Mouse (Mus musculus) heart, postnatal 0 days (tissue): Measurements from ENCODE around the gene Cd7. TPM values are rescaled to one million over a fixed set of nuclear protein-coding genes. Genes with fewer than 3 reads are reported as not detected.

ENCODE experiments used
- ATAC-seq: fragments of 200-750 bp; cut with Nextera tagmentation; 2 replicates; pipeline ENCODE4 v1.8.0; 2017; ENCODE audit warnings: low read depth, moderate number of reproducible peaks, moderate library complexity; ENCODE audit not compliant: insufficient read depth
- DNase-seq: peaks from one replicate; pipeline ENCODE4 v3.0.0-alpha.2; 2016; ENCODE audit warnings: low spot score
- H3K27ac ChIP-seq: fragments of 300-500 bp; sonication (generic); 2 replicates; pipeline ENCODE4 v1.5.1; 2014; ENCODE audit warnings: low read depth, mild to moderate bottlenecking
- H3K27me3 ChIP-seq: fragments of 300-500 bp; sonication (generic); 2 replicates; pipeline ENCODE4 v1.6.1; 2014; ENCODE audit warnings: low read length, mixed read lengths; ENCODE audit not compliant: control insufficient read depth, insufficient read depth
- H3K36me3 ChIP-seq: fragments of 300-500 bp; sonication (generic); replicated peaks from 2 replicates; pipeline ENCODE4 v1.6.1; 2014; ENCODE audit warnings: low read length, mixed read lengths; ENCODE audit not compliant: control insufficient read depth, insufficient read depth
- H3K4me1 ChIP-seq: fragments of 300-500 bp; sonication (generic); 2 replicates; pipeline ENCODE4 v1.6.1; 2014; ENCODE audit warnings: antibody characterized with exemption; ENCODE audit not compliant: control insufficient read depth, insufficient read depth
- H3K4me2 ChIP-seq: fragments of 300-500 bp; sonication (generic); 2 replicates; pipeline ENCODE4 v1.6.1; 2014; ENCODE audit warnings: low read depth, mild to moderate bottlenecking, low read length, moderate library complexity
- H3K4me3 ChIP-seq: fragments of 300-500 bp; sonication (generic); 2 replicates; pipeline ENCODE4 v1.5.1; 2014; ENCODE audit warnings: low read depth, low read length
- H3K9ac ChIP-seq: fragments of 300-500 bp; sonication (generic); replicated peaks from 2 replicates; pipeline ENCODE4 v1.6.1; 2014; ENCODE audit warnings: low read depth, low read length, mixed read lengths
- H3K9me3 ChIP-seq: fragments of 300-500 bp; sonication (generic); replicated peaks from 2 replicates; pipeline ENCODE4 v1.6.1; 2016; ENCODE audit warnings: low read length; ENCODE audit not compliant: control insufficient read depth
- CTCF ChIP-seq: IDR thresholded peaks from 2 replicates; pipeline ENCODE4 v1.5.1; 2016; ENCODE audit warnings: antibody characterized with exemption, control low read depth, low read depth
- EP300 ChIP-seq: IDR thresholded peaks from 2 replicates; pipeline ENCODE4 v1.6.1; 2016; ENCODE audit warnings: antibody characterized with exemption, low read depth
- WGBS: fragments of 180-500 bp; shearing (Covaris S2); extraction: QIAGEN DNeasy Blood & Tissue Kit; methylation state at CpG from one replicate; pipeline ENCODE4 v1.1.7; 2014; 5-methylcytosine and 5-hydroxymethylcytosine counted together
- polyA plus RNA-seq: library from polyadenylated mRNA; unstranded; fragments of >200 nt; fragmentation: Nextera tagmentation; extraction: Ambion mirVana; gene quantifications from 2 replicates; pipeline ENCODE4 v1.2.1, GENCODE M21; 2015
- total RNA-seq: library from RNA; depleted of rRNA; stranded (reverse); fragments of >200 nt; gene quantifications from 2 replicates; pipeline ENCODE4 v1.2.3, GENCODE M21; 2014; ENCODE audit warnings: low replicate concordance

The Cd7 gene
- total and polyA plus RNA-seq, 2 experiments from 2014 or later: not detected

DNA sequence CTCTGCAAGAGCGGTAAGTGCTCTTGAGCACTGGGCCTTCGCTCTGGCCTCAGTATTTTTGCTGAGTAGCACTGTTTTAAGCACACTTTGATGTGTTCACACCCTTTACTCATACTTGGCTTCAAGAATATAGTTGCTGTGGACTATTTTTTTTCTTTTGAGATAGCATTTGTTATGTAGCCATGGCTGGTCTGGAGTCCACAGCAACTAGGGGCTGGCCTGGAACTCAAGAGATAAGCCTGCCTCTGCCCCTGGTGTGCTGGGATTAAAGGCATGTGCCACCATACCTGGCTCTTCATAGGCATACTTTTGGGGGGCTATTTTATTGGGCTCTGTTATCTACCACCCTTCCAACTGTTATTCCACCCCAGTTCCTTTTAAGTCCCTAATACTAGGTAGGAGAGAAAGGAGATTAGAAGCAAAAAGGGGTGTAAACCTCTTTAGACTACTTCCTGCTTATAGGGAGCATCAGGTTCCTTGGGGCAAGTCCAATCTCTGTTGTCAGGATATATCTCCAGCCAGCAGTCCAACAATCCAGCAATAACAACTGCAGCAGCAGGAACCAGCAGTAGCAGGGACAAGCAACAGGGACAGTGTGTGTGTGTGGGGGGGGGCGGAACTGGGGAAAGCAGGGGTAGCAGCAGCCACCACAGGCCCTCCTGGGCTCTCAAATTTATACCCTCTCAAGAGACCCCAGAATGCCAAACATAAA is 29.0 kb downstream of the Cd7 start:
- TF ChIP-seq CTCF (no peak), EP300 (no peak)
- H3K27me3 ChIP-seq: no peaks in the 10 kb centered on the region

DNA sequence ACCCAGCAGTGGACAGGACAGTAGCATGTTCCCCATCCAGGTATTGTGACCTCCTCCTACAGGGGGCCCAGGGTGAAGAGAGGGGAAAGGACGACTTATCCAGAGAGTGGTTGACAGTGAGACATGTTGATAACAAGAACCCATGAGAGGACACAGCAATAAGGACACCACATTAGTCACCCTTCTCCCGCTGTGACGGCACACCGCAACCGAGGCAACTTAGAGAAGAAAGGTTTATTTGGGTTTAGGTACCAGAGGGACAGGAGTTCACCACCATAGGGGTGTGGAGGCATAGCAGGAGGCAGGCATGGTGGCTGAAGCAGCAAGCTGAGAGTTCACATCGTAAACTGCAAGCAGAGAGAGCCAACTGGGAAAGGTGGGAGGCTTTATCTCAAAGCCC is 33.0 kb downstream of the Cd7 start:
- no peaks in the 10 kb centered on the region for H3K36me3 ChIP-seq
- H3K9ac ChIP-seq: no peak overlapping the region
- no peak for ATAC-seq
- no peak overlapping the region for H3K4me2 ChIP-seq
- H3K4me1 ChIP-seq: 0 out of 2 replicates have a peak, but pooled peaks cover 4% of the 10 kb centered on the region
- H3K4me3 ChIP-seq: no peak overlapping the region
- no peaks in the 10 kb centered on the region for H3K27me3 ChIP-seq
- TF ChIP-seq EP300 (no peak), CTCF (no peak)
- H3K27ac ChIP-seq: no peak overlapping the region
- H3K9me3 ChIP-seq: no peaks in the 10 kb centered on the region
- DNase-seq: no peak
- WGBS: 56% methylated on average over 6 of the region's 6 CpGs

More for the DNA sequence above, 29.0 kb downstream of the Cd7 start:
- no peaks in the 10 kb centered on the region for H3K9me3 ChIP-seq
- H3K36me3 ChIP-seq: no peaks in the 10 kb centered on the region
- 93% methylated on average over 3 of the region's 3 CpGs for WGBS
- no peak overlapping the region for H3K27ac ChIP-seq
- no peak overlapping the region for H3K4me3 ChIP-seq
- no peak for ATAC-seq
- no peaks in the 10 kb centered on the region for H3K4me1 ChIP-seq
- no peak for DNase-seq
- H3K9ac ChIP-seq: no peak overlapping the region
- no peak overlapping the region for H3K4me2 ChIP-seq

DNA sequence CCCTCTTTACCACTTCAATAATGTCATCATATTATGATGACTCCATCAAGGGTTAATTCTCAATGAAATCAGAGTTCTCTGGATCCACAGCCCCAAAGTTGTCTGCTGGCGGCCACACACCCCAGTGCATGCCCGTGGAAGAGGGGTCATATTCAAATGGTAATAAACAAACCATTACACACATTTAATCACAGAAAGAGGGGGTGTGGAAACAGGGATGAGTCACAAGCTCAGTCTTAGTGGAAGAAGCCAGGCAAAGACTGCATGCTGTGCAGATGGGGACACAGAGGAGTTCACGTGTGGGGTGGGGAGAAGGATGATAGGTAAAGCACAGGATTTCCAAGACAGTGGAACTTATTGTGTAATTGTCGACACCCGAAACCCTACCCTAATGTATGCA is 34.9 kb downstream of the Cd7 start:
- H3K27ac ChIP-seq: no peak overlapping the region
- H3K36me3 ChIP-seq: no peaks in the 10 kb centered on the region
- H3K9me3 ChIP-seq: no peaks in the 10 kb centered on the region
- TF ChIP-seq EP300 (no peak), CTCF (no peak)
- no peak for ATAC-seq
- no peaks in the 10 kb centered on the region for H3K27me3 ChIP-seq
- H3K4me2 ChIP-seq: no peak overlapping the region
- DNase-seq: no peak
- no peak overlapping the region for H3K9ac ChIP-seq
- H3K4me3 ChIP-seq: no peak overlapping the region
- WGBS: 59% methylated on average over 5 of the region's 5 CpGs
- 0 out of 2 replicates have a peak, but pooled peaks cover 4% of the 10 kb centered on the region for H3K4me1 ChIP-seq

DNA sequence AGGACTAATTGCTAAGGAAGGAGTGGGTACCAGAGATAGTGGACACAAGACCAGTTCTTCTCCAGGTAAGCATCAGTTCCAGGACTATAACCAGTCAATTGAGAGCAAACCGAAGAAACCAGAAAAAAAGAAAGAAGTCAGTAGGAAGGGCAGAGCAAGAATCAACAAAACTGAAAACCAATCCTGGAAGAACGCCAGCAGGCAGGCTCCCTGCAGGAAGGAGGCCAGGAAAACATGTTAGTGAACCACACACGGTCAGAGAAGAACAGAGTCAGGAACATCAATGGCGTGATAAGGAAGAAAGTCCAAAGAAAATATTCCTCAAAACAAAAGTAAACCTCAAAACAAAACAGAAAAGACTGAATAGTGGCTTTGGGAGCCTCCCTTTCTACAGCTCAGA is 37.3 kb downstream of the Cd7 start:
- no peak; the same call in 1 of the 2 replicates for ATAC-seq
- no peaks in the 10 kb centered on the region for H3K27me3 ChIP-seq
- WGBS: 34% methylated on average over 4 of the region's 4 CpGs

DNA sequence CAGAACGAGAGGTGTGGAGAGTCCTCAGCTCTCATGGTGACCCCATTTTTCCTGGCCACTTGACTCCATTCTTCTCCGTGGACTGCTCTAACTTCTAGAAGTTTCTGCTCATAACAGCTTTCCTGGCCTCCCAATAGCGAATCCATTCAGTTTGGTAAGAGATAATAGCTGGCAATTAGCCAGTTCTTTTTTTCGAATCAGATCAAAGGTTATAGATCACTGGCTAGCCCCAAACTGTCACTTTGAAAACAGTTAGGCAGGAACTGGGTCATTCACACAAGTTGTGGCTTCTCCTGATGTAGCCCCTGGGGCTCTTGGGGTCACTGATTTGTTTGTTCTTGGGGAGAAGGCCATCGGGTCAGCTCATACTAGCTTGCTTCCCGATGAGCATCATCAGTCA is 44.5 kb downstream of the Cd7 start:
- H3K27me3 ChIP-seq: no peaks in the 10 kb centered on the region
- H3K27ac ChIP-seq: no peak overlapping the region
- no peaks in the 10 kb centered on the region for H3K36me3 ChIP-seq
- peaks cover 15% of the 10 kb centered on the region for H3K4me1 ChIP-seq
- DNase-seq (no peak), ATAC-seq (no peak)
- WGBS: 85% methylated on average over 6 of the region's 6 CpGs
- no peaks in the 10 kb centered on the region for H3K9me3 ChIP-seq
- H3K4me3 ChIP-seq: no peak overlapping the region
- H3K9ac ChIP-seq: no peak overlapping the region
- TF ChIP-seq CTCF (no peak), EP300 (no peak)
- no peak overlapping the region for H3K4me2 ChIP-seq

More for the DNA sequence above, 37.3 kb downstream of the Cd7 start:
- no peak overlapping the region for H3K9ac ChIP-seq
- H3K9me3 ChIP-seq: no peaks in the 10 kb centered on the region
- 0 out of 2 replicates have a peak, but pooled peaks cover 4% of the 10 kb centered on the region for H3K4me1 ChIP-seq
- no peaks in the 10 kb centered on the region for H3K36me3 ChIP-seq
- DNase-seq: no peak
- H3K27ac ChIP-seq: no peak overlapping the region
- no peak overlapping the region for H3K4me2 ChIP-seq
- H3K4me3 ChIP-seq: no peak overlapping the region
- TF ChIP-seq CTCF (no peak), EP300 (no peak)

DNA sequence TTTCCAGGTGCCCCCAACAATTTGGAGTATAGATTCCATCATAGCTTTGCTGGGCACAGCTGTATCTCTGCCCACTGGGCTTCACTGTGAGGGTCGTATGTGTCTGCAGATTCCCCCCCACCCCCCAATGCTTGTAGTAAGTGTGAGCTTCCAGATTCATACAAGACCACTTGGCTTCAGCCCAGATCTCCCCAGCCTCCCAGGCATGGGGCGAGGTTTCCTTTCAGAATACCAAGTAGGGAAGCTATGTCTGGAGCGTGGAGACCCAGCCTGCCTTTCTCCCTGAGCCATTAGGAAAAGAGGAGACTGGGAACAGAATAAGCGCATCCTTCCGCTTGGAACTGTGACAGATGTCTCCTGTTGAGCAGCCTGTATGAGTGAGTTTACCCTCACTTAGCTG is 45.6 kb downstream of the Cd7 start:
- Histone ChIP-seq H3K9me3 (no peaks in the 10 kb centered on the region), H3K4me2 (no peak overlapping the region), H3K4me3 (no peak overlapping the region), H3K27ac (no peak overlapping the region), H3K27me3 (no peaks in the 10 kb centered on the region), H3K36me3 (no peaks in the 10 kb centered on the region), H3K4me1 (peaks cover 22% of the 10 kb centered on the region), H3K9ac (no peak overlapping the region)
- DNase-seq (no peak), ATAC-seq (no peak)
- TF ChIP-seq CTCF (no peak), EP300 (no peak)
- 60% methylated on average over 5 of the region's 5 CpGs for WGBS
